Mouse (Mus musculus): Measurements from ENCODE around the gene Apol9a. TPM values are rescaled to one million over a fixed set of nuclear protein-coding genes. Genes with fewer than 3 reads are reported as not detected.
"Not testable (repeated sequence)": the region's sequence is repeated elsewhere in the genome, so short reads cannot be mapped to it uniquely, and the experiment has no call there.

Gene Apol9a
- polyA plus RNA-seq, 1 experiment from 2014 or later, result 0.28 TPM

GRCm38 (mm10) chr15:77399027-77399426 lies 11.9 kb downstream of the Apol9a start, which contains the start of gene Apol7a:
Apol7a (minus strand) TSS chr15:77399110.
- not testable (repeated sequence) for H3K36me3 ChIP-seq; H3K4me3 ChIP-seq (replicated peaks); H3K9me3 ChIP-seq (replicated peaks); H3K9ac ChIP-seq (replicated peaks); H3K4me2 ChIP-seq; H3K4me1 ChIP-seq; ATAC-seq (ENCODE audit: low FRiP score); H3K27me3 ChIP-seq (replicated peaks); H3K27ac ChIP-seq (replicated peaks)
- WGBS, result 63% methylated on average over 9 of the region's 9 CpGs

- H3K36me3 ChIP-seq; H3K4me1 ChIP-seq; H3K4me3 ChIP-seq (replicated peaks); H3K9me3 ChIP-seq (replicated peaks); H3K9ac ChIP-seq (replicated peaks); H3K27ac ChIP-seq (replicated peaks); H3K4me2 ChIP-seq; H3K27me3 ChIP-seq (replicated peaks); ATAC-seq (ENCODE audit: low FRiP score): not testable (repeated sequence)
- WGBS, result 80% methylated on average over 11 of the region's 11 CpGs
These were observed 13.3 kb downstream of the Apol9a start for GRCm38 (mm10) chr15:77397450-77398132.

DNA sequence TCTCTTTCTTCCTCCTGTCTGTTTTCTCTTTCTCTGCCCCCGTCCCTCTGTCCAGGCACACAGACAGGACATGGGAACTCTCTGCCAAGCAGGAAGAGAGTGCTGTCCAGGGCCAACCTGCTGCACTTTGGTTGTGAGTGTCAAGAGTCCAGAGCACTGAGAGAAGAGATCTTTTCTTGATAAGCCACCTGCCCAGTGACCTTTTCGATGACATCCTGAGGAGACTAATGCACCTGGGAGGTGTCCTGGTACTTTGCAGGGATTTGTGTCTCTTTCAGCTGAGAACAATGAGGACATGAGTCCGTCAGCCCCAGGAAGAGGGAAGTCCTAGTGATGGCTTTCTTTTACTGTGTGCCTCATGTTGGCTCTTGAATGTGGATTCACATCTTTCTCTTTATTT lies 17.1 kb downstream of the Apol9a start:
- WGBS, result 80% methylated on average over 3 of the region's 3 CpGs
- H3K4me3 ChIP-seq (replicated peaks); H3K4me2 ChIP-seq; H3K4me1 ChIP-seq; H3K36me3 ChIP-seq; H3K27ac ChIP-seq (replicated peaks); H3K27me3 ChIP-seq (replicated peaks); H3K9ac ChIP-seq (replicated peaks); H3K9me3 ChIP-seq (replicated peaks); ATAC-seq (ENCODE audit: low FRiP score): not testable (repeated sequence)

- Histone ChIP-seq H3K27ac (replicated peaks) (no peak overlapping the region), H3K4me2 (no peak overlapping the region), H3K27me3 (replicated peaks) (no peaks in the 10 kb centered on the region), H3K9me3 (replicated peaks) (no peaks in the 10 kb centered on the region), H3K4me3 (replicated peaks) (no peak overlapping the region), H3K36me3 (no peaks in the 10 kb centered on the region), H3K4me1 (no peaks in the 10 kb centered on the region), H3K9ac (replicated peaks) (no peak overlapping the region)
- WGBS, result 93% methylated on average over 2 of the region's 2 CpGs
- ATAC-seq (ENCODE audit: low FRiP score), result no peak
These were observed 23.5 kb downstream of the Apol9a start for GRCm38 (mm10) chr15:77387462-77387861.

DNA sequence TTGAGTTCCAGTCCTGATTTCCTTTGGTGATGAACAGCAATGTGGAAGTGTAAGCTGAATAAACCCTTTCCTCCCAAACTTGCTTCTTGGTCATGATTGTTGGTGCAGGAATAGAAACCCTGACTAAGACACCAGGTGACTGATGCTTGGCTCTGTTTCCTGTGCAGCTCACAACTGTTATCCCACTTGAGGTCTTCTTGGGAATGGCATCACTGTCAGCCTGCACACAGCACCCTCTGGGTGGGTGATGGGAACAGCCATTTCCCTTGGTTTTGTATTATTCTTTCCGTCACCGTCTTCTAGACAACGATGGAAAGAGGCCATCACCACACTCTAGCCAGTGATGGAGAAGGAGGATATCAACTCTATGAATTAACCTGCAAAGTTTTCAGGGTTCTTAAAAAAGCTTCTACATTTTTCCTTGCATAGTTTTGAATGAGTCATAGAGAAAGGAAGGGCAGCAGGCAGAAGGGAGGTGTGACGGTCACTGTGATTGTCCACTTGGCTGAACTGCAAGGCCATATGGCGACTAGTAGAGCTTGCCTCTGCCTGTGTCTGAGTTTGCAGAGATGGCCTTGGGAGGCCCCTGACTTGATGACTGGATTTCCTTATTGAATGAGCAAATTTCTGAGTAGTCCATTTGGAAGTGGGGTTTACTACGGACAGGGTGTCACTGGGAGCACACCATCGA lies 26.4 kb downstream of the Apol9a start:
- no peak for ATAC-seq (ENCODE audit: low FRiP score)
- H3K4me1 ChIP-seq, result no peaks in the 10 kb centered on the region
- no peak overlapping the region for H3K4me3 ChIP-seq (replicated peaks)
- H3K27me3 ChIP-seq (replicated peaks), result no peaks in the 10 kb centered on the region
- H3K36me3 ChIP-seq, result no peaks in the 10 kb centered on the region
- no peak overlapping the region for H3K4me2 ChIP-seq
- H3K27ac ChIP-seq (replicated peaks), result no peak overlapping the region
- H3K9ac ChIP-seq (replicated peaks), result no peak overlapping the region
- H3K9me3 ChIP-seq (replicated peaks), result no peaks in the 10 kb centered on the region
- WGBS, result 93% methylated on average over 7 of the region's 7 CpGs

GRCm38 (mm10) chr15:77382880-77383279 lies 28.1 kb downstream of the Apol9a start:
- Histone ChIP-seq H3K4me3 (replicated peaks) (no peak overlapping the region), H3K9ac (replicated peaks) (no peak overlapping the region), H3K27ac (replicated peaks) (no peak overlapping the region), H3K4me1 (no peaks in the 10 kb centered on the region), H3K36me3 (no peaks in the 10 kb centered on the region), H3K9me3 (replicated peaks) (no peaks in the 10 kb centered on the region), H3K27me3 (replicated peaks) (no peaks in the 10 kb centered on the region), H3K4me2 (no peak overlapping the region)
- no peak for ATAC-seq (ENCODE audit: low FRiP score)
- WGBS, result 77% methylated on average over 1 of the region's 1 CpGs

- no peaks in the 10 kb centered on the region for H3K9me3 ChIP-seq (replicated peaks)
- no peak overlapping the region for H3K4me3 ChIP-seq (replicated peaks)
- no peak overlapping the region for H3K27ac ChIP-seq (replicated peaks)
- no peak for ATAC-seq (ENCODE audit: low FRiP score)
- no peaks in the 10 kb centered on the region for H3K36me3 ChIP-seq
- no peaks in the 10 kb centered on the region for H3K4me1 ChIP-seq
- 90% methylated on average over 11 of the region's 11 CpGs for WGBS
- H3K27me3 ChIP-seq (replicated peaks), result no peaks in the 10 kb centered on the region
- no peak overlapping the region for H3K4me2 ChIP-seq
- no peak overlapping the region for H3K9ac ChIP-seq (replicated peaks)
These were observed 28.6 kb downstream of the Apol9a start for GRCm38 (mm10) chr15:77382271-77382850.

GRCm38 (mm10) chr15:77381481-77381880 lies 29.5 kb downstream of the Apol9a start:
- no peak for ATAC-seq (ENCODE audit: low FRiP score)
- no peak overlapping the region for H3K4me2 ChIP-seq
- H3K4me1 ChIP-seq, result no peaks in the 10 kb centered on the region
- no peak overlapping the region for H3K9ac ChIP-seq (replicated peaks)
- no peak overlapping the region for H3K4me3 ChIP-seq (replicated peaks)
- H3K27ac ChIP-seq (replicated peaks), result no peak overlapping the region
- 80% methylated on average over 6 of the region's 6 CpGs for WGBS
- no peaks in the 10 kb centered on the region for H3K36me3 ChIP-seq
- H3K27me3 ChIP-seq (replicated peaks), result no peaks in the 10 kb centered on the region
- H3K9me3 ChIP-seq (replicated peaks), result no peaks in the 10 kb centered on the region

- Histone ChIP-seq H3K27ac (replicated peaks) (no peak overlapping the region), H3K4me2 (no peak overlapping the region), H3K36me3 (no peaks in the 10 kb centered on the region), H3K9me3 (replicated peaks) (no peaks in the 10 kb centered on the region), H3K4me3 (replicated peaks) (no peak overlapping the region), H3K4me1 (no peaks in the 10 kb centered on the region), H3K27me3 (replicated peaks) (no peaks in the 10 kb centered on the region), H3K9ac (replicated peaks) (no peak overlapping the region)
- 60% methylated on average over 4 of the region's 4 CpGs for WGBS
- no peak for ATAC-seq (ENCODE audit: low FRiP score)
These were observed 31.0 kb downstream of the Apol9a start for GRCm38 (mm10) chr15:77379921-77380320.

DNA sequence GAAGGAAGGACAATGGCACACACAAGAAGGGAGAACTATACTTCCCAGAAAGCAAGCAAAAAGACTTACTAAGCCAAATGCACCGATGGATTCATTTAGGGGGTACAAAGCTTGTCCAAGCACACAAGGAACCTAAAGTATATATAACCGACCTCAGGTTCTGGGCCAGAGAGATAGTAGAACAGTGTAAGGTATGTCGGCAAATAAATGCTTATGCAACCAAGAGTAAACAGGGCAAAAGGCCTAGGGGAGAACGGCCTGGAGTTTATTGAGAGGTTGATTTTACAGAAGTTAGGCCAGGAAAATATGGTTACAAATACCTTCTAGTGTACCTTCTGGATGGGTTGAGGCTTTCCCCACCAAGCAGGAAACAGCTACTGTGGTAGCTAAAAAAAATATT lies 33.5 kb downstream of the Apol9a start:
- no peaks in the 10 kb centered on the region for H3K4me1 ChIP-seq
- no peak overlapping the region for H3K4me3 ChIP-seq (replicated peaks)
- no peak overlapping the region for H3K4me2 ChIP-seq
- H3K9ac ChIP-seq (replicated peaks), result no peak overlapping the region
- no peaks in the 10 kb centered on the region for H3K36me3 ChIP-seq
- no peak overlapping the region for H3K27ac ChIP-seq (replicated peaks)
- WGBS, result 89% methylated on average over 4 of the region's 4 CpGs
- no peaks in the 10 kb centered on the region for H3K27me3 ChIP-seq (replicated peaks)
- ATAC-seq (ENCODE audit: low FRiP score), result no peak
- no peaks in the 10 kb centered on the region for H3K9me3 ChIP-seq (replicated peaks)

DNA sequence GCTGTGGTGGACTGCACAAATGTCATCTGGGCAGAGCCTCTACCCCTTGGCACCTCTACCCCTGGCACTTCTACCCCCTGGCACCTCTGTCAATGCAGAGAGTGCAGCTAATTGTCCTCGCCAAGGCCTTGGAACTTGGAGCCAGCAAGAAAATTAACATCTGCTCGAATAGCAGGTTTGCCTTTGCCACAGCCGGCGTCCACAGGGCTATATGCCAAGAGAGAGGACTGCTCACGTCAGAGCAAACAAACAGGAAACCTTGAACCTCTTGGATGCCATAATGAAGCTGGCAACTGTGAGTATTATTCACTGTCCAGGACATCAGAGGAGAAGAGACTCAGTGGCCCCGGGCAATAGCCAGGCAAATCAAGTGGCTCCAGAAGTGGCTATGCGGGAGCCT lies 34.0 kb downstream of the Apol9a start:
- 73% methylated on average over 7 of the region's 7 CpGs for WGBS
- Histone ChIP-seq H3K4me3 (replicated peaks) (no peak overlapping the region), H3K36me3 (no peaks in the 10 kb centered on the region), H3K9me3 (replicated peaks) (no peaks in the 10 kb centered on the region), H3K27ac (replicated peaks) (no peak overlapping the region), H3K27me3 (replicated peaks) (no peaks in the 10 kb centered on the region), H3K4me1 (no peaks in the 10 kb centered on the region), H3K4me2 (no peak overlapping the region), H3K9ac (replicated peaks) (no peak overlapping the region)
- ATAC-seq (ENCODE audit: low FRiP score), result no peak

- Histone ChIP-seq H3K4me2 (no peak overlapping the region), H3K9me3 (replicated peaks) (no peaks in the 10 kb centered on the region), H3K4me1 (peaks cover 26% of the 10 kb centered on the region), H3K36me3 (no peaks in the 10 kb centered on the region), H3K27ac (replicated peaks) (no peak overlapping the region), H3K9ac (replicated peaks) (no peak overlapping the region), H3K27me3 (replicated peaks) (no peaks in the 10 kb centered on the region), H3K4me3 (replicated peaks) (no peak overlapping the region)
- no peak for ATAC-seq (ENCODE audit: low FRiP score)
- WGBS, result 89% methylated on average over 8 of the region's 8 CpGs
These were observed 40.3 kb downstream of the Apol9a start for GRCm38 (mm10) chr15:77370588-77370987.
